Mouse (Mus musculus) kidney, adult 9 months (tissue): ENCODE results near the gene Dhx8.

Experiments used
- DNase-seq: peaks from one replicate; pipeline ENCODE4 v3.0.0; 2022

Gene Dhx8

GRCm38 (mm10) chr11:101756616-101757015, 23.9 kb downstream of the Dhx8 start:
- DNase-seq: no peak

- no peak for DNase-seq
These were observed 24.6 kb downstream of the Dhx8 start for GRCm38 (mm10) chr11:101757366-101757765.

GRCm38 (mm10) chr11:101758431-101758830, 25.7 kb downstream of the Dhx8 start:
- DNase-seq: no peak

- no peak for DNase-seq
These were observed 26.8 kb downstream of the Dhx8 start for GRCm38 (mm10) chr11:101759530-101759929.

DNA sequence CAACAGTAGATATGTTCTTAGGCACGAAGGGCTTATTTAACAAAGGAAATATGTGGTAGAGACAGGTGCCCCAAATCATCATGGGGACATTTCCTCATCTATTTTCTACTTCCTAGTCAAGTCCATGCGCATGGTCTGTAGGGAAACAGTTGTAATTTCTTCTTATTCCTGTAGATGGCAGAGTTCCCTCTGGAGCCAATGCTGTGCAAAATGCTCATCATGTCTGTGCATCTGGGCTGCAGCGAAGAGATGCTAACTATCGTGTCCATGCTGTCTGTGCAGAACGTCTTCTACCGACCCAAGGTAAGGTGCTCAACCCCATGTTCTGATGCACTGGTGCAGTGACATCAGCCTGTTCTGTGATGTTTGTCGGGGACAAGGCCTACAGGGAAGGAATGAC, 31.0 kb downstream of the Dhx8 start:
- peak; percentile 58 for DNase-seq

GRCm38 (mm10) chr11:101764546-101764945, 31.8 kb downstream of the Dhx8 start:
- no peak for DNase-seq

DNA sequence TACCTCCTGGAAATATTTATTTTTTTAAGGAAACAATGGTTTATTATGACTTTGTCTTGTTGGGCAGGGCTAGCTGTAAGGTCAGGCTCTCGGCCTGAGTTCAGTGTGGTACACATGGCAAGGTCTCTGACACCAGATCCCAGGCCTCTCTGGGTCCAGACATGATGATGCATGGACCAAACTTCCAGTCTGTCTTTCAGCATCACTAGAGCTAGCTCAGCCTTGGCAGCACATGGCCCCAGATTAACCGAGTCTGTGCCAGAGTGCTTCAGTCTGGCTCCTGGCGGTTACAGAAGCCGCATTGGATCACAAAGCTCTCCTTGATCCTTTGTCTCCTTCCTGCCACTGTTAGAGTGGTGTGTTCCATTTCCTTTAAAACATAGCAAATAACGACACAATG, 34.6 kb downstream of the Dhx8 start:
- no peak for DNase-seq

- no peak for DNase-seq
These were observed 36.0 kb downstream of the Dhx8 start for GRCm38 (mm10) chr11:101768721-101769120.

DNA sequence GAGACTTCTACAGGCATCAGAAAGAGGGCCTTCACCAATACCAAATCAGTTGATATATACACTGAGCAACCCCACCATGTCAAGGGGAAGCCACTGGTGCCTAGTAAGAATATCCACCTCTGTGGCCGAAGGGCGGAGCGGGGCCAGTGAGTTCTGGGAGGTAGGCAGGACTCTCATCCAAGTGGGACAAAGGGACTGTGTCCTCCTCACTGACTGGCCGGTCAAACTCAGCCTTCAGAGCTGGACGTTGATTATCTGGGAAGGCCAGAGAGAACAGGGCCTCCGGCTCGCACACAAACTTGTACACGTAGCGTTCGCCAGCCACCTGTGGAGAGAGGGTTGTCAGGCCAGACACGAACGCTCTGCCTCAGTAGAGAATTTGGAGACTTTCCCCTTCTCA, 37.5 kb downstream of the Dhx8 start:
- no peak for DNase-seq

- DNase-seq: no peak
These were observed 39.3 kb downstream of the Dhx8 start for GRCm38 (mm10) chr11:101772027-101772426.

- peak; percentile 70 for DNase-seq
These were observed 39.7 kb downstream of the Dhx8 start for GRCm38 (mm10) chr11:101772449-101772848.

DNA sequence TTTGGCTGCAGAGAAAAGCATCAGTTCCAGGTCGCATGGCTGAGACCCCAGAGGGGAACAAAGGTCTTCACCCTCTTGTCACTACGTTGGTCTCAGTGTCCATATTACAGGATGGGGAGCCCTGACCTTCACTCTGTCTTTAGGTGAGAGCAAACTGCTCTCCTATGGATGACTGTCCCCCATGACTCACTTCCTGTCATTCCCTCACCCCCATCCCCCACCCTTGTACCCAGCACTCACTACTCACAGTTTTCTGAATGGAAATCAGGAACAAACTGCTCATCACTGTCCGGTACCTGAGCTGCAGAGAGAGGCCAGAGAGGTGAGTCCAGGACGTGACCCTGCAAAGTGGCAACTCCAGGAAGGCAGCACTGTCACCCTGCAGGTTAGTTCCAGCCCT, 44.1 kb downstream of the Dhx8 start:
- DNase-seq: no peak

DNA sequence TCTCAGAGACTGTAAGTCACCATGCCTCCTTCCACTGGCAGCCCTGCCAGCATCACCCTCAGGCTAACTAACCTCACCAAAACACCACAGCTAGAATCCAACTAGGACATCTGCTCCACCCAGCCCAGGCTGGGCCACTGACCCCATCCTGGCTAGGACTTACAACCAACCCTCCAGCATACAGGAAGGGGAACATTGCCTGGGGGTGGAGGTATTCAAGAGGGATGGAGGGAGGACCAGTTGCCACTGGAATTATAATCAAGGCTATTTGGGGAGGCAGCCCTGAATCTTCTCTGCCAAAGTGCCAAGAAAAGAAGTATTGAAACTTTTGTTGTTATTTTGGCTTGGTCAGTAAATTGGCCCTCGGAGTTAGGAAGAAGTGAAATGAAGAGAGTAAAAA, 50.4 kb downstream of the Dhx8 start:
- DNase-seq: no peak

GRCm38 (mm10) chr11:101783584-101783983, 50.9 kb downstream of the Dhx8 start:
- DNase-seq: no peak

- DNase-seq: no peak
These were observed 51.4 kb downstream of the Dhx8 start for GRCm38 (mm10) chr11:101784072-101784471.

- no peak for DNase-seq
These were observed 51.9 kb downstream of the Dhx8 start for GRCm38 (mm10) chr11:101784488-101785142.

DNA sequence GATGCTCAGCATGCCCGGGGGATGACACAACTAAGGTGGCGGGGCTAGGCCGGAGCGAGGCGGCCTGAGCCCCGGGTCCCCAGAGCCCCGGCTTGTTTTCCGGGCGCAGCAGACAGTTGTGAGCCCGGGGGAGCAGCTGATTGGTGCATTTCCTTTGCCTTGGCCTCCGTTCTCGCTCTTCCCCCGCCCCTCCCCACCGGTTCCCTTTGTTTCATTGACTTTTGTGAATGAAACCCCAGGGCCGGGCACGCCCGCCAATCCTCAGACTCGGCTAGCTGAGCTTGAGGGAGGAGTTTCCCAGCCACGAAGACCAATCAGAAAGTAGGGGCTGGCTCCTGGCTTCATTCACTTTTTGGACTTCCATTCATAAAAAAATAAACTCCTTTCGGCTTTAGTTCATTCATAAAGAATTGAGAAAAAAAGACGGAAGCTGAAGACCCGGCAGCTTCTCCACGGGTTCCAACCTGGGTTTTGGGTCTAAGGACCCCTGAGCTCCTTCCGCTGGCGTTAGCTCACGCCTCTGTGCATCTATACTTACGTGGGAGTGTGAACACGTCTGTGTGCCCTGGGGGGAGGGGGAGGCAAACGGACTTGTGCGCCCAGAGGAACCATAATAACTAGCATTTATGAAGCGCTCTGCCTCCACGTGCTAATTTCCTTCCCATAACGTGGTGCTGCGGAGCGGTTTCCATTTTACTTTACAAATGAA, 52.6 kb downstream of the Dhx8 start, which contains the start of gene Etv4:
TSS of gene Etv4 (minus strand) at position 229 of the 709 bp plus-strand sequence.
- peak; percentile 80 for DNase-seq

GRCm38 (mm10) chr11:101785852-101786205, 53.1 kb downstream of the Dhx8 start:
- no peak for DNase-seq

DNA sequence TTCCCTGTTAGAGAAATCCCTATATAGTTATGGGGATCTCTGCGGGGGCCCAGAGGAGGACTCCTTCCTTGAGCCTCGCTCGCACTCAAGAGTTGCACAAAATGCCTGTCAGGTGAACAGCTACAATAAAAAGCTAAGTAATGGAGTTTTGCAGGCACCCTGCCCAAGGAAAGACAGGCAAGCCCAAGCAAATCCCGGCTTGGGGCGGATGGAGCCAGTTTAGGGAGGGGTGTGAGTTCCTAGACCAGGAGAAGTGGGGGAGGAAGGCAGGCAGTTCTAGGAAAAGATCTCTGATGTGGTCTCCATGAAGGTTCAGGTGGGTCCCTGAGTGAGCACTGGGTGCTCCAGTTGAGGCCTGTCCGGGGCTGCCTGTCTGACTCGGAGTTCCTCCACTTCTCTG, 53.9 kb downstream of the Dhx8 start:
- peak; percentile 70 for DNase-seq

GRCm38 (mm10) chr11:101787432-101787831, 54.7 kb downstream of the Dhx8 start:
- DNase-seq: no peak

- peak; percentile 29 for DNase-seq
These were observed 58.2 kb downstream of the Dhx8 start for GRCm38 (mm10) chr11:101790811-101791526.

DNA sequence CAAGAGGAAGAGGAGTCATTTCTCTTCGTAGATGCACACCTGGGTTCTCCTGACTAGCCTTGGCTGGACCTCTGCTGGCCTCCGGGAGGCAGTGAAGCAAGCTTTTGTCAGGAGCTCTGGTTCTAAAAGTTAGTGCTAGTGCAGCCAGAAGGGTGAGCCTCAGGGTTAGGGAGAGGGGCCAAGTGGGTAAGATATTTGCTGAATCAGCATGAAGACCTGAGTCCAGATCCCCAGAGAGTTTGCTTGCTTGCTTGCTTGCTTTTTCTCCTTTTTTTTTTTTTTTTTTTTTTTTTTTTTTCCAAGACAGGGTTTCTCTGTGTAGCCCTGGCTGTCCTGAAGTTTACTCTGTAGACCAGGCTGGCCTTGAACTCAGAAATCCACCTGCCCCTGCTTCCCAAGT, 64.6 kb downstream of the Dhx8 start:
- no peak for DNase-seq

DNA sequence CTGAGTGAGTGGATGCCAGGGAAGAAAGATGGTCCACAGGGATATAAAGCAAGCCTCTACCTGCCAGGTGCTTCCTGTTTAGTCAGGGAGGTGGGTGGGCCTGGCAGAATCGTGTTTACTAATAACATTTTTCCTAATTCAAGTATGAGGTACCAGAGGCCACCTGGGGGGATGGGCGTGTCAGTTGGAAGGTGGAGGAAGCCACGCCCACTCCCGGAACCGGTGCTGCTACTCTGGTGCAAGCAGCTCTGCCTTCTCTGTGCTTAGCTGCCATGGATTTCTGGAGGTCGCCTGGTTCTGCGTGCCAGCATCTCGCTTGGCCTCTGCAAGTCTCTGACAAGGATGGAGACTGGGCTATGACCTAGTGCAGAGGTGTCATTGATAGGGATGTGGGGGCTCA, 65.4 kb downstream of the Dhx8 start:
- no peak for DNase-seq

DNA sequence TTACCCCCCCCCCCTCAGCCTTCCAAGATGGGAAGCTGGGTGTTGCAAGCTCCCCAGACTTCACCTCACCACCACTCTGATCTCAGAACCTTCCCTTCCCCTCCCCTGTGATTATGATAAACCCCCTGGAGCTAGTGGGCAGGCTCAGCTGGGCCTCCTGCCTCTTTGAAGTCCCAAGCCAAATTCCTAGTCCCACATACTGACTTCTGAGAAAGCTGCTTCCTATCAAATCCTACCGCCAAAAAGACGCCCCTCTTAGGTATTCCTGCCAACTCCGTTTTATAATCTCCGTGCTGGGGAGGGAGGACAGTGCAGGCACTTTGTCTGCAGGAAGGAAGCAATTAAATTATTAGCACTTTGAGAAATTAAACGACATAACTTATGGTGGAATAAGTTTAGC, 68.7 kb downstream of the Dhx8 start:
- no peak for DNase-seq
